Mouse (Mus musculus) hindbrain, embryonic 11.5 days (tissue): ENCODE data around the gene Ptpn11. TPM values are rescaled to one million over a fixed set of nuclear protein-coding genes. Genes with fewer than 3 reads are reported as not detected.

Experiments
- ATAC-seq: fragments of 200-750 bp; cut with Nextera tagmentation; 2 replicates; pipeline ENCODE4 v1.8.0; 2017; ENCODE audit warnings: mild to moderate bottlenecking, moderate TSS enrichment, moderate library complexity; ENCODE audit not compliant: low FRiP score
- DNase-seq: peaks from one replicate; pipeline ENCODE4 v3.0.0-alpha.2; 2015; ENCODE audit warnings: low spot score
- H3K27ac ChIP-seq: fragments of 300-500 bp; sonication (generic); 2 replicates; pipeline ENCODE4 v1.5.1; 2014; ENCODE audit warnings: mild to moderate bottlenecking, low read depth, low read length
- H3K27me3 ChIP-seq: fragments of 300-500 bp; sonication (generic); 2 replicates; pipeline ENCODE4 v1.6.1; 2014; ENCODE audit warnings: mild to moderate bottlenecking, low read length, moderate library complexity, mixed read lengths; ENCODE audit not compliant: control insufficient read depth, insufficient read depth
- H3K36me3 ChIP-seq: fragments of 300-500 bp; sonication (generic); 2 replicates; pipeline ENCODE4 v1.6.1; 2014; ENCODE audit warnings: mild to moderate bottlenecking, low read length, moderate library complexity, mixed read lengths; ENCODE audit not compliant: control insufficient read depth, insufficient read depth
- H3K4me1 ChIP-seq: fragments of 300-500 bp; sonication (generic); replicated peaks from 2 replicates; pipeline ENCODE4 v1.6.1; 2014; ENCODE audit warnings: low read length, mixed read lengths; ENCODE audit not compliant: control insufficient read depth, insufficient read depth
- H3K4me2 ChIP-seq: fragments of 300-500 bp; sonication (generic); replicated peaks from 2 replicates; pipeline ENCODE4 v1.6.1; 2014; ENCODE audit warnings: mild to moderate bottlenecking, low read depth, low read length
- H3K4me3 ChIP-seq: fragments of 300-500 bp; sonication (generic); 2 replicates; pipeline ENCODE4 v1.5.1; 2014; ENCODE audit warnings: low read depth, low read length
- H3K9ac ChIP-seq: fragments of 300-500 bp; sonication (generic); 2 replicates; pipeline ENCODE4 v1.6.1; 2014; ENCODE audit warnings: low read depth, low read length
- H3K9me3 ChIP-seq: fragments of 300-500 bp; sonication (generic); 2 replicates; pipeline ENCODE4 v1.6.1; 2016; ENCODE audit warnings: low read length; ENCODE audit not compliant: control insufficient read depth
- WGBS: fragments of 180-500 bp; shearing (Covaris S2); extraction: QIAGEN DNeasy Blood & Tissue Kit; methylation state at CpG from one replicate; pipeline ENCODE4 v1.1.7; 2014; 5-methylcytosine and 5-hydroxymethylcytosine counted together
- polyA plus RNA-seq: library from polyadenylated mRNA; unstranded; fragments of >200 nt; fragmentation: Nextera tagmentation; extraction: Ambion mirVana; gene quantifications from 2 replicates; pipeline ENCODE4 v1.2.1, GENCODE M21; 2014

Ptpn11 gene
- polyA plus RNA-seq, 1 experiment from 2014 or later, result 32.4 TPM

- H3K27ac ChIP-seq, result no peak overlapping the region
- ATAC-seq (no peak), DNase-seq (no peak)
- H3K4me1 ChIP-seq, result no peaks in the 10 kb centered on the region
- no peak overlapping the region for H3K4me2 ChIP-seq
- H3K4me3 ChIP-seq, result no peak overlapping the region
- WGBS, result 84% methylated on average over 7 of the region's 7 CpGs
- no peaks in the 10 kb centered on the region for H3K27me3 ChIP-seq
- H3K9me3 ChIP-seq, result no peaks in the 10 kb centered on the region
- H3K36me3 ChIP-seq, result no peaks in the 10 kb centered on the region
- H3K9ac ChIP-seq, result no peak overlapping the region
Measured at GRCm38 (mm10) chr5:121109185-121109584, 82.0 kb downstream of the Ptpn11 start.

- no peak for DNase-seq
- Histone ChIP-seq H3K4me3 (no peak overlapping the region), H3K4me2 (no peak overlapping the region), H3K36me3 (no peaks in the 10 kb centered on the region), H3K9me3 (no peaks in the 10 kb centered on the region), H3K4me1 (no peaks in the 10 kb centered on the region), H3K27me3 (no peaks in the 10 kb centered on the region), H3K9ac (no peak overlapping the region), H3K27ac (no peak overlapping the region)
- ATAC-seq, result no peak
- 81% methylated on average over 3 of the region's 3 CpGs for WGBS
Measured at GRCm38 (mm10) chr5:121106913-121107312, 84.3 kb downstream of the Ptpn11 start.

- H3K27me3 ChIP-seq, result no peaks in the 10 kb centered on the region
- whole genome bisulfite sequencing, result 91% methylated on average over 9 of the region's 9 CpGs
- ATAC-seq (no peak), DNase-seq (no peak)
- no peaks in the 10 kb centered on the region for H3K9me3 ChIP-seq
- H3K27ac ChIP-seq, result no peak overlapping the region
- H3K9ac ChIP-seq, result no peak overlapping the region
- no peak overlapping the region for H3K4me2 ChIP-seq
- no peaks in the 10 kb centered on the region for H3K4me1 ChIP-seq
- H3K4me3 ChIP-seq, result no peak overlapping the region
- no peaks in the 10 kb centered on the region for H3K36me3 ChIP-seq
Measured at GRCm38 (mm10) chr5:121100886-121101580, 90.2 kb downstream of the Ptpn11 start.

GRCm38 (mm10) chr5:121100095-121100494 is 91.1 kb downstream of the Ptpn11 start:
- H3K27ac ChIP-seq, result no peak overlapping the region
- H3K4me1 ChIP-seq, result no peaks in the 10 kb centered on the region
- H3K36me3 ChIP-seq, result no peaks in the 10 kb centered on the region
- no peak for DNase-seq
- H3K9ac ChIP-seq, result no peak overlapping the region
- H3K4me2 ChIP-seq, result no peak overlapping the region
- WGBS, result 52% methylated on average over 2 of the region's 2 CpGs
- ATAC-seq, result no peak
- no peaks in the 10 kb centered on the region for H3K27me3 ChIP-seq
- H3K9me3 ChIP-seq, result no peaks in the 10 kb centered on the region
- H3K4me3 ChIP-seq, result no peak overlapping the region

- Histone ChIP-seq H3K4me1 (no peaks in the 10 kb centered on the region), H3K27me3 (no peaks in the 10 kb centered on the region), H3K4me2 (no peak overlapping the region), H3K27ac (no peak overlapping the region), H3K4me3 (no peak overlapping the region), H3K9ac (no peak overlapping the region), H3K36me3 (no peaks in the 10 kb centered on the region), H3K9me3 (no peaks in the 10 kb centered on the region)
- no peak for ATAC-seq
- DNase-seq, result no peak
- 77% methylated on average over 4 of the region's 4 CpGs for WGBS
Measured at GRCm38 (mm10) chr5:121097970-121098369, 93.2 kb downstream of the Ptpn11 start.

GRCm38 (mm10) chr5:121096744-121097143 is 94.5 kb downstream of the Ptpn11 start:
- H3K4me2 ChIP-seq, result no peak overlapping the region
- no peak overlapping the region for H3K27ac ChIP-seq
- no peak overlapping the region for H3K9ac ChIP-seq
- H3K4me1 ChIP-seq, result no peaks in the 10 kb centered on the region
- H3K4me3 ChIP-seq, result no peak overlapping the region
- no peaks in the 10 kb centered on the region for H3K9me3 ChIP-seq
- ATAC-seq, result no peak
- DNase-seq, result no peak
- H3K27me3 ChIP-seq, result no peaks in the 10 kb centered on the region
- no peaks in the 10 kb centered on the region for H3K36me3 ChIP-seq
- 89% methylated on average over 5 of the region's 5 CpGs for WGBS

- DNase-seq, result no peak
- WGBS, result 74% methylated on average over 3 of the region's 3 CpGs
Measured at GRCm38 (mm10) chr5:121093281-121093680, 97.9 kb downstream of the Ptpn11 start.

GRCm38 (mm10) chr5:121089660-121090059 is 101.5 kb downstream of the Ptpn11 start:
- no peaks in the 10 kb centered on the region for H3K36me3 ChIP-seq
- H3K4me3 ChIP-seq, result no peak overlapping the region
- no peaks in the 10 kb centered on the region for H3K9me3 ChIP-seq
- ATAC-seq (no peak), DNase-seq (no peak)
- H3K9ac ChIP-seq, result no peak overlapping the region
- no peak overlapping the region for H3K4me2 ChIP-seq
- H3K4me1 ChIP-seq, result no peaks in the 10 kb centered on the region
- 69% methylated on average over 7 of the region's 7 CpGs for WGBS
- no peaks in the 10 kb centered on the region for H3K27me3 ChIP-seq
- H3K27ac ChIP-seq, result no peak overlapping the region

More at GRCm38 (mm10) chr5:121093281-121093680, 97.9 kb downstream of the Ptpn11 start:
- no peak for ATAC-seq
- no peaks in the 10 kb centered on the region for H3K36me3 ChIP-seq
- H3K27ac ChIP-seq, result no peak overlapping the region
- H3K9ac ChIP-seq, result no peak overlapping the region
- H3K4me1 ChIP-seq, result no peaks in the 10 kb centered on the region
- H3K4me3 ChIP-seq, result no peak overlapping the region
- H3K9me3 ChIP-seq, result no peaks in the 10 kb centered on the region
- H3K4me2 ChIP-seq, result no peak overlapping the region
- no peaks in the 10 kb centered on the region for H3K27me3 ChIP-seq

- no peak overlapping the region for H3K4me2 ChIP-seq
- H3K4me3 ChIP-seq, result no peak overlapping the region
- no peaks in the 10 kb centered on the region for H3K27me3 ChIP-seq
- no peak overlapping the region for H3K27ac ChIP-seq
- WGBS, result 67% methylated on average over 7 of the region's 7 CpGs
- no peaks in the 10 kb centered on the region for H3K36me3 ChIP-seq
- no peaks in the 10 kb centered on the region for H3K9me3 ChIP-seq
- DNase-seq (no peak), ATAC-seq (no peak)
- no peaks in the 10 kb centered on the region for H3K4me1 ChIP-seq
- no peak overlapping the region for H3K9ac ChIP-seq
Measured at GRCm38 (mm10) chr5:121087733-121088132, 103.5 kb downstream of the Ptpn11 start.
